Mouse (Mus musculus): Measurements from ENCODE around the gene Rnf114.

- TF ChIP-seq POLR2A (IDR thresholded peaks at IDR 0.05; ENCODE audit: borderline replicate concordance, control insufficient read depth, low read depth, low read length) (no peak), CTCF (IDR thresholded peaks at IDR 0.05; ENCODE audit: control insufficient read depth, insufficient read depth, low read length) (no peak)
These were observed 25.2 kb upstream of the Rnf114 start for GRCm38 (mm10) chr2:167467214-167467613.
